Mouse (Mus musculus): Measurements from ENCODE around the gene Ccl17. TPM values are rescaled to one million over a fixed set of nuclear protein-coding genes. Genes with fewer than 3 reads are reported as not detected.

The Ccl17 gene
- polyA plus RNA-seq, 1 experiment = 1.1 TPM

DNA sequence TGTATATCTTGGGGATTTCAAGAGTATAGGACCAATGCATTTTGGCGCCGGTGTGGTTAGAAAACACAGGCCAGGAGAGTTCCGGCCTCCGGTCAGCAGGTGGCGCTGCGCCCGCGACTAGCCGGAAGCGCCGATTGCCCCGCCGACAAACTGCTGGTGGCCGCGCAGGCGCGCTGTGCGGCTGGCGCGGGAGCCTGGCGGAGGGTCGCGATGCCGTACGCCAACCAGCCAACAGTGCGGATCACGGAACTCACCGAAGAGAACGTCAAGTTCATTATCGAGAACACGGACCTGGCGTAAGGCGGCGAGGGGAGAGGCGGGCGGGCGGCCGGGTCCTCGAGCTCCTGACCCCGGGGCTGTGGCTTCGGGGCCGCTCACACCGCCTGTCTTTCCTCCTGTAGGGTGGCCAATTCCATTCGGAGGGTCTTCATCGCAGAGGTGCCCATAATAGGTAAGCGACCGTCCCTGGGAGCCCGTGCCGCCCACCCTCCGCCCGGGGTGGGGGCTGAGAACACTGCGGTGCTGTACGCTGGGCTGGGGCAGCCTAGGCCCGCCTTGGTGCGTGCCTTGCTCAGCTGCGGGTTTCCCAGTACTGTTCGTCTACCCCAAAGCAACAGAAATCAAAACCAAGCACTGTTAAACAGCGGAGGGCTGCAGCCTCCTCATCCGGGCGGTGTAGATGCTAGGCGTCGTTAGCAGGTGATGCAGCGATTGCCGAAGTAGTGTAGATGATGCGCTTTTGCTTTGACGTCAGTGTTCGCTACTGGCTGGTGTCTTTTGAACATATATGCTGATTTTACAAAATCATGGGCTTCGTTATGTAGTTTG lies 47.3 kb downstream of the Ccl17 start, which contains the start of gene Polr2c:
Gene Polr2c, plus strand, starts transcription at position 105 of the 828 bp plus-strand sequence.
- Histone ChIP-seq H3K27me3 (ENCODE audit: control insufficient read depth, insufficient read depth, low read length) (no peaks in the 10 kb centered on the region), H3K27ac (ENCODE audit: insufficient read depth, low read length) (peak within 1 kb of the TSS; percentile 73), H3K4me1 (ENCODE audit: control insufficient read depth, insufficient read depth, low read length) (0 out of 2 replicates have a peak, but pooled peaks cover 3% of the 10 kb centered on the region), H3K4me3 (replicated peaks; ENCODE audit: insufficient read depth, low read depth, low read length) (peak within 1 kb of the TSS; percentile 77)
- peak; percentile 91 to 95 for DNase-seq
- under 1% methylated on average over 68 of the region's 68 CpGs for WGBS
- TF ChIP-seq POLR2A (IDR thresholded peaks at IDR 0.05; ENCODE audit: borderline replicate concordance, insufficient read depth, low read length) (peak; percentile 82; the same call in 1 of the 2 replicates), CTCF (IDR thresholded peaks at IDR 0.05; ENCODE audit: borderline replicate concordance, insufficient read depth, low read depth, low read length) (peak; percentile 72)

DNA sequence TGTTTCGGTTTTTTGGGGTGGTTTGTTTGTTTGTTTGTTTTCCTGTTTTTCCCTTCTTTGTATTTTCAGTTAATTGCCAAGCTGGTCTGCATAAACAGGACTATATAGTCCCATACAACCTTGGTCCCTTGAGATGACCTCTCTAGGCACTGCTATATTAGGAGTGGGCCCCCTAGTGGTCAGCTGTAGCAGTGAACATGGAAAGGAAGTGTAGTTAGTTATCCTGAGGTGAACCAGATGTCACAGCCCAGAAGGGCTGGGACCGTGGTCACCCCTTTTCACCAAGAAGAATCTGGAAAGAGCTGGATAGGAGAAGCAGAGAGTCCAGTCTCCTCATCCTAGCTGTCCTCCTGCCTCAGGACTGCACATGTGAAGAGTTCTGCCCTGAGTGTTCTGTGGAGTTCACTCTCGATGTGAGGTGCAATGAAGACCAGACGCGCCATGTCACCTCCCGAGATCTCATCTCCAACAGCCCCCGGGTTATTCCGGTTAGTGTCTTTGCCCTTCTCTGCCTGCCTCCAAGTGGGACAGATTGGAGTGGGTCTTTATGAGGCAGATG lies 51.2 kb downstream of the Ccl17 start:
- 73% methylated on average over 8 of the region's 8 CpGs for WGBS
- H3K27me3 ChIP-seq (ENCODE audit: control insufficient read depth, insufficient read depth, low read length) = no peaks in the 10 kb centered on the region
- DNase-seq = peak; percentile 38 to 53
- H3K4me1 ChIP-seq (ENCODE audit: control insufficient read depth, insufficient read depth, low read length) = 0 out of 2 replicates have a peak, but pooled peaks cover 3% of the 10 kb centered on the region
- no peak overlapping the region for H3K27ac ChIP-seq (ENCODE audit: insufficient read depth, low read length)
- no peak overlapping the region for H3K4me3 ChIP-seq (replicated peaks; ENCODE audit: insufficient read depth, low read depth, low read length)
- TF ChIP-seq CTCF (IDR thresholded peaks at IDR 0.05; ENCODE audit: borderline replicate concordance, insufficient read depth, low read depth, low read length) = peak; percentile 55; the same call in 1 of the 2 replicates
- no peak for TF ChIP-seq POLR2A (IDR thresholded peaks at IDR 0.05; ENCODE audit: borderline replicate concordance, insufficient read depth, low read length)

Other genes with a start within 250 kb of the Ccl17 start
- gene Rspry1, start 208.5 kb upstream of the Ccl17 start, polyA plus RNA-seq (2012; rRNA removed) = 22.0 TPM in 2 replicates
- gene Fam192a, start 208.5 kb upstream of the Ccl17 start, polyA plus RNA-seq (2012; rRNA removed) = 56.1 and 57.6 TPM in 2 replicates
- gene Arl2bp, start 143.9 kb upstream of the Ccl17 start, polyA plus RNA-seq (2012; rRNA removed) = 198 and 211 TPM in 2 replicates
- gene Pllp, start 114.2 kb upstream of the Ccl17 start, polyA plus RNA-seq (2012; rRNA removed) = 214 and 242 TPM in 2 replicates
- gene Ccl22, start 64.9 kb upstream of the Ccl17 start, polyA plus RNA-seq (2012; rRNA removed) = 0.16 and 0.21 TPM in 2 replicates
- gene Cx3cl1, start 38.4 kb upstream of the Ccl17 start, polyA plus RNA-seq (2012; rRNA removed) = 102 and 103 TPM in 2 replicates
- 155 and 163 TPM in 2 replicates for gene Coq9, start 27.9 kb downstream of the Ccl17 start, polyA plus RNA-seq (2012; rRNA removed)
- gene Ciapin1, start 27.9 kb downstream of the Ccl17 start, polyA plus RNA-seq (2012; rRNA removed) = 58.2 and 58.4 TPM in 2 replicates
- gene Polr2c, start 47.0 kb downstream of the Ccl17 start, polyA plus RNA-seq (2012; rRNA removed) = 154 and 166 TPM in 2 replicates
- gene Dok4, start 65.9 kb downstream of the Ccl17 start, polyA plus RNA-seq (2012; rRNA removed) = 12.1 and 12.5 TPM in 2 replicates
- 3.0 and 3.2 TPM in 2 replicates for gene Ccdc102a, start 107.6 kb downstream of the Ccl17 start, polyA plus RNA-seq (2012; rRNA removed)
- gene Adgrg5, start 113.2 kb downstream of the Ccl17 start, polyA plus RNA-seq (2012; rRNA removed) = 0.06 and 0.08 TPM in 2 replicates
- gene Adgrg1, start 164.3 kb downstream of the Ccl17 start, polyA plus RNA-seq (2012; rRNA removed) = 75.8 and 79.1 TPM in 2 replicates
- 0.16 and 0.25 TPM in 2 replicates for gene Adgrg3, start 207.2 kb downstream of the Ccl17 start, polyA plus RNA-seq (2012; rRNA removed)
- gene Drc7, start 244.7 kb downstream of the Ccl17 start, polyA plus RNA-seq (2012; rRNA removed) = 2.2 and 5.1 TPM in 2 replicates